Mouse (Mus musculus) G1E (cell line): Measurements from ENCODE around the gene Cabp2. TPM values are rescaled to one million over a fixed set of nuclear protein-coding genes. Genes with fewer than 3 reads are reported as not detected.

Experiments used
- ATAC-seq: 2 replicates; pipeline ENCODE4 v1.8.0; 2016; ENCODE audit warnings: mild to moderate bottlenecking; ENCODE audit not compliant: insufficient number of reproducible peaks, poor library complexity, low FRiP score, severe bottlenecking; ENCODE audit errors: extremely low read depth
- DNase-seq: peaks from one replicate; pipeline ENCODE4 v3.0.0; 2012; ENCODE audit warnings: low spot score
- H3K27me3 ChIP-seq: 2 replicates; pipeline ENCODE4 v1.6.1; 2012; ENCODE audit warnings: mild to moderate bottlenecking, low read length, inconsistent platforms; ENCODE audit not compliant: insufficient read depth
- H3K36me3 ChIP-seq: replicated peaks from 2 replicates; pipeline ENCODE3; 2012; ENCODE audit warnings: mild to moderate bottlenecking, inconsistent platforms
- H3K4me1 ChIP-seq: 2 replicates; pipeline ENCODE4 v1.6.1; 2012; ENCODE audit warnings: low read depth, low read length, inconsistent platforms, mixed read lengths; ENCODE audit not compliant: insufficient read depth
- H3K4me3 ChIP-seq: 2 replicates; pipeline ENCODE4 v1.5.1; 2012; ENCODE audit warnings: low read depth, mild to moderate bottlenecking, inconsistent platforms, low read length, moderate library complexity, mixed read lengths
- H3K9me3 ChIP-seq: replicated peaks from 2 replicates; pipeline ENCODE4 v1.6.1; 2012; ENCODE audit warnings: inconsistent platforms
- CTCF ChIP-seq: IDR thresholded peaks from 2 replicates; pipeline ENCODE4 v1.5.1; 2012; ENCODE audit warnings: low read depth, low read length, inconsistent platforms, mixed read lengths
- GATA1 ChIP-seq: IDR thresholded peaks from 2 replicates; pipeline ENCODE4 v1.6.1; 2012; ENCODE audit warnings: borderline replicate concordance, low read length, inconsistent platforms, mixed read lengths
- GATA2 ChIP-seq: IDR thresholded peaks from 2 replicates; pipeline ENCODE4 v1.6.1; 2012; ENCODE audit warnings: low read depth, low read length, inconsistent platforms, borderline replicate concordance
- POLR2AphosphoS5 ChIP-seq: IDR thresholded peaks from 2 replicates; pipeline ENCODE4 v1.6.1; 2012; ENCODE audit warnings: low read depth, low read length, inconsistent platforms; ENCODE audit not compliant: insufficient replicate concordance
- TAL1 ChIP-seq: conservative IDR thresholded peaks from 2 replicates; pipeline ENCODE4 v1.6.1; 2012; ENCODE audit warnings: low read depth, low read length, inconsistent platforms, mixed read lengths
- polyA plus RNA-seq: library from polyadenylated mRNA; stranded (reverse); fragments of >175 nt; gene quantifications from 2 replicates; pipeline ENCODE4 v1.2.3, GENCODE M21; 2012
- total RNA-seq, 2 experiments: library from RNA; stranded (forward) in 1 of 2; stranded (reverse) in 1 of 2; fragments of 200-1000 nt in 1 of 2; fragments of >200 nt in 1 of 2; fragmentation: Nextera tagmentation in 1 of 2; gene quantifications; 2 replicates each; pipeline ENCODE4 v1.2.3; 2014 to 2017

The Cabp2 gene
- total and polyA plus RNA-seq, 3 experiments = not detected

GRCm38 (mm10) chr19:4055216-4055946, 26.0 kb upstream of the Cabp2 start:
- Histone ChIP-seq H3K9me3 (peaks cover 5% of the 10 kb centered on the region), H3K4me3 (no peak overlapping the region), H3K36me3 (peaks cover 12% of the 10 kb centered on the region), H3K4me1 (peaks cover 26% of the 10 kb centered on the region), H3K27me3 (peaks cover 4% of the 10 kb centered on the region)
- ATAC-seq (no peak), DNase-seq (no peak)
- TF ChIP-seq GATA1 (no peak), GATA2 (no peak), POLR2AphosphoS5 (no peak), CTCF (no peak), TAL1 (no peak)

- no peak overlapping the region for H3K4me3 ChIP-seq
- peaks cover 4% of the 10 kb centered on the region for H3K27me3 ChIP-seq
- DNase-seq (no peak), ATAC-seq (no peak)
- peaks cover 12% of the 10 kb centered on the region for H3K36me3 ChIP-seq
- peaks cover 3% of the 10 kb centered on the region for H3K9me3 ChIP-seq
- peaks cover 27% of the 10 kb centered on the region for H3K4me1 ChIP-seq
- TF ChIP-seq TAL1 (no peak), POLR2AphosphoS5 (no peak), GATA1 (no peak), CTCF (no peak), GATA2 (no peak)
Measured at GRCm38 (mm10) chr19:4055947-4056693, 25.3 kb upstream of the Cabp2 start.

- peaks cover 28% of the 10 kb centered on the region for H3K4me1 ChIP-seq
- TF ChIP-seq CTCF (no peak), TAL1 (no peak), GATA1 (no peak), POLR2AphosphoS5 (no peak), GATA2 (no peak)
- ATAC-seq = no peak
Measured at GRCm38 (mm10) chr19:4056727-4057126, 24.7 kb upstream of the Cabp2 start.

GRCm38 (mm10) chr19:4057389-4057788, 24.0 kb upstream of the Cabp2 start:
- DNase-seq (no peak), ATAC-seq (no peak)
- peaks cover 12% of the 10 kb centered on the region for H3K36me3 ChIP-seq
- H3K4me3 ChIP-seq = no peak overlapping the region
- peaks cover 28% of the 10 kb centered on the region for H3K4me1 ChIP-seq
- H3K9me3 ChIP-seq = no peaks in the 10 kb centered on the region
- TF ChIP-seq GATA1 (no peak), GATA2 (no peak), TAL1 (no peak), CTCF (no peak), POLR2AphosphoS5 (no peak)
- H3K27me3 ChIP-seq = peaks cover 4% of the 10 kb centered on the region

More at GRCm38 (mm10) chr19:4056727-4057126, 24.7 kb upstream of the Cabp2 start:
- H3K27me3 ChIP-seq = peaks cover 4% of the 10 kb centered on the region
- H3K36me3 ChIP-seq = peaks cover 12% of the 10 kb centered on the region
- no peak overlapping the region for H3K4me3 ChIP-seq
- no peaks in the 10 kb centered on the region for H3K9me3 ChIP-seq
- no peak for DNase-seq

- TF ChIP-seq POLR2AphosphoS5 (no peak), CTCF (no peak), TAL1 (no peak), GATA2 (no peak), GATA1 (no peak)
- ATAC-seq = no peak
- H3K4me1 ChIP-seq = peaks cover 28% of the 10 kb centered on the region
Measured at GRCm38 (mm10) chr19:4057962-4058361, 23.4 kb upstream of the Cabp2 start.

GRCm38 (mm10) chr19:4058581-4058980, 22.8 kb upstream of the Cabp2 start:
- DNase-seq = no peak
- no peak for ATAC-seq
- TF ChIP-seq GATA1 = no peak
- no peak for TF ChIP-seq CTCF
- TF ChIP-seq TAL1 = no peak
- no peak for TF ChIP-seq POLR2AphosphoS5
- TF ChIP-seq GATA2 = no peak
- H3K36me3 ChIP-seq = peaks cover 12% of the 10 kb centered on the region
- H3K4me1 ChIP-seq = peaks cover 28% of the 10 kb centered on the region
- no peaks in the 10 kb centered on the region for H3K9me3 ChIP-seq
- peak overlapping the region; percentile 68 for H3K4me3 ChIP-seq
- peaks cover 4% of the 10 kb centered on the region for H3K27me3 ChIP-seq

More at GRCm38 (mm10) chr19:4057962-4058361, 23.4 kb upstream of the Cabp2 start:
- no peaks in the 10 kb centered on the region for H3K9me3 ChIP-seq
- no peak for DNase-seq
- peaks cover 4% of the 10 kb centered on the region for H3K27me3 ChIP-seq
- no peak overlapping the region for H3K4me3 ChIP-seq
- H3K36me3 ChIP-seq = peaks cover 12% of the 10 kb centered on the region
